Mouse (Mus musculus) kidney, adult 8-10 months (tissue): ENCODE measurements around the gene 4930402F06Rik.

Experiments
- DNase-seq, 2 experiments: peaks; one replicate each; pipeline ENCODE4 v3.0.0; 2022

4930402F06Rik gene

GRCm38 (mm10) chr2:35397096-35397495, at the start of gene 4930402F06Rik:
Gene 4930402F06Rik (minus strand): TSS chr2:35397175.
- no peak for DNase-seq

DNA sequence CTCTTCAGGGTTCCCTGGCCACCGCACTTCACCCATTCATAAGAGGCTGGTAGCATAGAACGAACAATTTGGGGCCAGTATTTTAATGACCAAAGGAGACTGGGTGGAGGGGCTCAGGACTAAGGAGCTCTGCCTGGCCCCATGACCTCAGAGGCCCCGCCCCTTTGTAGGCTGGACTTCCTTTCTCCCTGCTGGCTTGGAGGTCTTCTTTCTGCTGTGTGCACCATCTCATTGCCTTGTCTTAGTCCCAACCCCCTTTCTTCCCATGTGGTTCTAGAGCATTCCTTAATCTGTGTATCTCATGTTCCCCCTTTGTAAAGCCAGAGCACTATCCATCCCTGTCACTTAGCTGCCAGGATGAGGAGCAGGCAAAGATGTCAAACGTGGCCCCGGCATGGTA, 49.3 kb upstream of the 4930402F06Rik start:
- no peak for DNase-seq

DNA sequence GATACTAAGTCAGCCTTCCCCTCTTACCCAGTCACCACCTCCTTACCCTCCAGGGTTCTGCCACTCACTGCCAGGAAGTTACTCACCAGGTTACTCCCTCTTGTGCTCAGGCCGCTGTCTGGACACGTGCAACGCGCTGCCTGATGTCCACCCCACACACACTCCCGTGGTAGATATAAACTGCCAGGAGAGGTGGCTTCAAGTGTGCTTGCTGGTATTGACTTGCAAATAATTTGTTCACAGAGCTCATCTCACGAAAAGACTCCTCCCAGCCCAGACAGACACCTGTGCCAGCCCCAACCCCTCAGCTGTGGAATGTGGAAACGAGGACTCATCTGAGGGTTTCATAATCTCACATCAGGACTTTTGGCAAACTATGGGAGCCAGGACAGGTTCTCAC, 48.6 kb upstream of the 4930402F06Rik start:
- DNase-seq, result no peak

DNA sequence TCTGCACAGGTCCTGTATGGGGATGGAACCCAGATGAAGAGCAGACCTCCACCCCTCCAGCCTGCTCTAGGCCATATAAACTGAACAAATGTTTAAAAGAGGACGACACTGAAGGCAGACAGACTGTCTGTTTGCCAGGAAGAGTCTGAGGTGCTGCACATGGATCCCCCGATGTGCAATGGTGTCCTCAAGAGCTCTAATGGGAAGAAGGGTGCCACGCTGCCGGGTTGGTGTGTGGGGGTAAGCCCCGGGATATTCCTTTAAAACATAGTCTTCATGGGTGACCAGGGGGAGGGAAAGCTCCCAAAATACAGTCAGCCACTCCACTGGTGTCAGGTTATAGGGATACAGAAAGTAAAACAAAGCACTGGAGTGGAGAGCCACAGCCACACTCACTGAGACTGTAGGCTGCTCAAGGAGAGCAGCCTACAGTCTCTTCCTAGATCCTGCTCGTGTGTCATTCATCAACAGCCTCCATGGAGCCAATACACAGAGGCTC, 47.8 kb upstream of the 4930402F06Rik start:
- DNase-seq, result no peak

- DNase-seq, result no peak
Observed at GRCm38 (mm10) chr2:35443981-35444763, 47.2 kb upstream of the 4930402F06Rik start.

DNA sequence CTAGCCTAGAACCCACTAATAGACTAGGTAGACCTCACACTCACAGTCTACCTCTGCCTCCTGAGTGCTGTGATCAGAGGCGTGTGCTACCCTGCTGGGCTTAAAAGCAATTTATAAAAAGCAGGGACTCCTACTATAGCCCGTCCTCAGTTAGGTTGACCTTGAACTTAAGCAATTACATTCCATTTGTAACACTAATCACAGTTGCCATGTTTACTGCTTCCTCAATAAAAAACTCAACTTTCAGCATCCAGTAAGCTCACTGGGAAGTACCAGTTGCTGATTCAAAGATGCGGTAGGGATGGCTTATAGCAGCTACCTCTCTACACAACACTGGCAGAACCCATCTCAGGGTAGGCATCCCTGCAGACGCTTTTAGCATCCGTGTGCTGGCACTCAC, 46.4 kb upstream of the 4930402F06Rik start:
- no peak for DNase-seq

GRCm38 (mm10) chr2:35442079-35442478, 45.1 kb upstream of the 4930402F06Rik start:
- DNase-seq, result no peak

DNA sequence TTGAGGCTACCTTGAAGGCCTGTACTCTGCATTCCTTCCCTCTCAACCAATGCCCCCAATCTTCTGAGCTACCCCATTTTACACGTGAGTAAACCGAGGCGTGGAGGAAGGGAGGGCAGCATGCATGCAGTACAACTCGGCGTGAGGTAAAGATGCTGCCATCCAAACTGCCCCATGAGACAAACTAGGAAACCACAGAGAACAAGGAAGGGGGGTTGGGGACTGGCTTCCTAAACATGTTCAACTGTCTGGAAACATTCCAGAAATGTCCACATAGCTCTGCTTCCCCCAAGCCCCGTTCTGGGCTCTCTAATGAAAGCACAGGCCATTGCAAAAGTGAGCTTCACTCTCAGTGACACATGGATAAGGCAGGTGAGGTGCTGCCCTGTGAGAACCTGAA, 44.4 kb upstream of the 4930402F06Rik start:
- no peak for DNase-seq

DNA sequence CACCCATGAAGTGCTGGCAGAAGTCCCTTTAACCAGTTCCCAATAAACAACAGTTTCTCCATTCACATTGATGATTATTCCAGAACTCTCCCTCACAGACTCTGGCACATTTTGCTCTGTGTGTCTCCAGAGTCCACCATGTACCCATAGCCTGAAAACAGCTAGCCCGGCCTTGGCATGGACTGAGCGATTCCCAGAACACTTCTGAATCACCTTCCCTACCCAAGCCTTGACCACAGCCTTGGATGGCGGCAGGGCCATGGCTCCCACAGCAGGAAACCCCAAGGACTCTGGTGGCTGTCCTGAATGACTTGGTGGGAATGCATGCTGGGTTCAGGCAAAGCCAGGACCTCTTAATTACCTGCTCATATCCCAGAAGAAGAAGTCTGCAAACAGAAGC, 43.5 kb upstream of the 4930402F06Rik start:
- no peak for DNase-seq

GRCm38 (mm10) chr2:35437796-35438195, 40.8 kb upstream of the 4930402F06Rik start:
- DNase-seq, result no peak

GRCm38 (mm10) chr2:35434576-35435123, 37.7 kb upstream of the 4930402F06Rik start:
- no peak for DNase-seq

DNA sequence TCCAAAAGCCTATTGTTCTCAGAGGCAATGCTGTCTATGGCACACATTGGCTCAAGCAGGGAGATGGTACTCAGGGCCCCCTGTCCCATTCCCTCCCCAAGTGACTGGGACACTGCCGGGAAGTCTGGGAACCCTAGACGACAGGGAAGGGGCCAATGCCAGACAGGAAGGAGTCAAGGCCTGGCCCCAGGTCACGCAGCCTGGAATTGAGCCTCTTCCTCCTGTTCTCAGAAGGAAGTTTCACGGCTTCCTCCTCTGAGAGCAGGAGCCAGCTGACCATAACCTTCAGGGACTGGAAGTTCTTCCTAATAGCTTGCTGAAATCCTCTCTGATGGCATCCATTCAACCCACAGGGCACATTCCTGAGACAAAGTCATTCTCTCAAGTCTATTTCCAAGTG, 36.5 kb upstream of the 4930402F06Rik start:
- peak; percentile 26 to 35 for DNase-seq

DNA sequence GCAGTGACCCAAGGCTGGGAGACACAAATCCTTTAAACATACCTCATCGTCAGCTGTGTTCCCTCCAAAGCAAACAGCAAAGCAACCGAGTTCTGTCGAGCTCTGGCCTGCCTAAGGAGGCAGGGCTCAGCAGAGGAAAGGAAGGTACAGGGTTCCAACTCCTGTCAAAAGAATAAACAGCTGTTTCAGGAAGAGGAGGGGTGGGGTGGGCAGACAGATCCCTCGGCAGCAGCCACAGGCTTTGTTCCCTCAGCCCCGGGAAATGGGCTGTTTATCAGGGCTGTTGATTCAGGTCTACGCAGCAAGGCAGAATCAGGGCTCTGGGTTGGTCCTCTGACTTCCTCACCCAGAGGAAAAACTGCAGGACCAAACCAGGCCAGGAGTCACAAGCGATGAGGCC, 35.5 kb upstream of the 4930402F06Rik start:
- peak; percentile 42 to 44 for DNase-seq

GRCm38 (mm10) chr2:35432011-35432410, 35.0 kb upstream of the 4930402F06Rik start:
- DNase-seq, result peak; percentile 17 to 18

GRCm38 (mm10) chr2:35430806-35431205, 33.8 kb upstream of the 4930402F06Rik start:
- no peak for DNase-seq

GRCm38 (mm10) chr2:35428615-35429300, 31.8 kb upstream of the 4930402F06Rik start:
- no peak for DNase-seq

- DNase-seq, result no peak
Observed at GRCm38 (mm10) chr2:35427559-35427958, 30.6 kb upstream of the 4930402F06Rik start.

DNA sequence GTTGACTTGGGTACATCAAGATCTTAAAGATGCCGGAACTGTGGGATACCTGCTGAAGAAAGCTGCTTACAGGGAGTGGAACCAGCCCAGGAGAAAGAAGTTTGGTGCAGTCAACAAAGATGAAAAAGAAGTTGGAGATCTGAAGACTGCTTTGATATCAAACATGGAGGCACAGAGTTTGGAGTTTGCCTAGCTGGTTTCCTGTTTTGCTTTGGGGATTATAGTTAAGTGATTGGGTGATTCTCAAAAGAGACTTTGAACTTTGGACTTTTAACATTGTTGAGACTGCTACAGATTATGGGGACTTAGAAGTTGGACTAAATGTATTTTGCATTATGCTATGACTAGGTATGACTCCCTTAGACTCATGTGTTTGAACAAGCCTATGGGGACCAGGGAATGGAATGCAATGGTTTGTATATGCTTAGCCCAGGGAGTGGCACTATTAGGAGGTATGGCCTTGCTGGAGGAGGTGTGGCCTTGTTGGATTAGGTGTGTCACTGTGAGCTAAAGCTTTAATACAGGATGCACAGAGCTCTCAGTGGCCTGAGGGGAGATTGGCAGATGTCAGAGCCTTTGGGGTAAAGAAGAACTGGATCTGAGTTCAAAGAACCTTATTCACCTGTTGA, 26.9 kb upstream of the 4930402F06Rik start:
- no peak for DNase-seq

- no peak for DNase-seq
Observed at GRCm38 (mm10) chr2:35422384-35422783, 25.4 kb upstream of the 4930402F06Rik start.

DNA sequence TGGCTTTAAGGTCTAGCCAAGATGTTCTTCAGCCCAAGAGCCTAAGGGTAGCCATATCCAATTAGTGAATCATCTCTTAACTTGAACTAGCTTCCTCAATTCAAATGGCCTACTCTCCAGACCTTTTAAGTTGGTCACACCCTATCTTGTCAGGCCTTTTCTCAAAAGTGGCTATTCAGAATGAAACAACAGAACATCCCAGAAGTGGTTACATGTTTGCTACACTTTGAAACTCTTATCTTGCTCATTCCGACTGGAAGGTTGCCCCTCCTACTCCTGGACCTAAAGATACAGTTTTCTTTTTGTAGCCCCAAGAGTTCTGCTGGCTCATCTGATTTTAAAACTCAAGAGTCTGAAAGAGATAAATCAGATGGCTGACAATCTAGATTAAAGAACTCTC, 23.7 kb upstream of the 4930402F06Rik start:
- DNase-seq, result no peak

DNA sequence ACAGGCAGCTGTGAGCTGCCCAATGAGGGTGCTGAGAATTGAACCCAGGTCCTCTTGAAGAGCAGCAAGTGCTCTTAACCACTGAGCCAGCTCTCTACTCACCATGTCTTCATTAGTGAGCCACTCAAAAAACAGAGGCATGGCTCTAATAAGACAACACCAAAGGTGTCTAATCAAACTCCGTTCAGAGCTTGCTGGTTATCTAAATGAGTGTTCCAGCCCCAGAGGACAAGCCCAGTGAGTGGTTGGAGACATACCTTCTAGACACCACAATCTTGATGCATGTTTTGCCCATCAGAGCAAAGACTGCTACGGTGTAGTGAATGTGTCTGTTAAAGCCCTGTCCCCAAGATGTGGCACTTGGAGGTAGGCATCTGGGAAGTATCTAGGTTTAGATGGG, 22.7 kb upstream of the 4930402F06Rik start:
- no peak for DNase-seq

- DNase-seq, result no peak
Observed at GRCm38 (mm10) chr2:35419243-35419642, 22.3 kb upstream of the 4930402F06Rik start.

- DNase-seq, result no peak
Observed at GRCm38 (mm10) chr2:35417231-35417630, 20.3 kb upstream of the 4930402F06Rik start.
